Mouse (Mus musculus) embryonic facial prominence, embryonic 15.5 days (tissue): ENCODE results near the gene Dcp1b. TPM values are rescaled to one million over a fixed set of nuclear protein-coding genes. Genes with fewer than 3 reads are reported as not detected.

Source experiments
- polyA plus RNA-seq: library from polyadenylated mRNA; unstranded; fragments of >200 nt; fragmentation: Nextera tagmentation; extraction: Ambion mirVana; gene quantifications from 2 replicates; pipeline ENCODE4 v1.2.1, GENCODE M21; 2015

Dcp1b gene
- polyA plus RNA-seq, 1 experiment from 2014 or later: 10.2 TPM

Other genes starting within 250 kb of the Dcp1b start
- gene Cacna1c, start 21.2 kb downstream of the Dcp1b start, polyA plus RNA-seq: 5.0 and 5.8 TPM in 2 replicates
- 0.04 and 0.11 TPM in 2 replicates for gene Cacna2d4, start 61.3 kb downstream of the Dcp1b start, polyA plus RNA-seq
- 0.13 and 0.17 TPM in 2 replicates for gene Lrtm2, start 155.5 kb downstream of the Dcp1b start, polyA plus RNA-seq
- 40.9 and 42.9 TPM in 2 replicates for gene Adipor2, start 242.5 kb downstream of the Dcp1b start, polyA plus RNA-seq